Mouse (Mus musculus): Measurements from ENCODE around the gene Slc36a4. TPM values are rescaled to one million over a fixed set of nuclear protein-coding genes. Genes with fewer than 3 reads are reported as not detected.

The Slc36a4 gene
- polyA plus RNA-seq (2011; ENCODE audit: insufficient read depth, insufficient read length, low read depth, missing spikeins) = 2.4 and 3.2 TPM in 2 replicates

GRCm38 (mm10) chr9:15709599-15710381, at the start of gene Slc36a4:
Slc36a4 (plus strand) TSS chr9:15709738.
- Histone ChIP-seq H3K4me3 (ENCODE audit: low read depth, low read length) (peak within 1 kb of the TSS; percentile 82), H3K4me1 (ENCODE audit: control insufficient read depth, insufficient read depth, low read length) (no peaks in the 10 kb centered on the region), H3K27me3 (ENCODE audit: control insufficient read depth, insufficient read depth, low read length, poor library complexity, severe bottlenecking) (0 out of 2 replicates have a peak, but pooled peaks cover 2% of the 10 kb centered on the region), H3K27ac (ENCODE audit: insufficient read depth, low read length) (no peak within 1 kb of the TSS), H3K9me3 (replicated peaks; ENCODE audit: control insufficient read depth, insufficient read depth, low read length, poor library complexity, severe bottlenecking) (no peaks in the 10 kb centered on the region), H3K9ac (ENCODE audit: low read depth, poor library complexity, severe bottlenecking) (peak within 1 kb of the TSS; percentile 62), H3K36me3 (ENCODE audit: control insufficient read depth, insufficient read depth, low read length, poor library complexity, severe bottlenecking) (no peaks in the 10 kb centered on the region)
- TF ChIP-seq EP300 (IDR thresholded peaks at IDR 0.05; ENCODE audit: insufficient read depth, low read depth, low read length) (no peak), CTCF (IDR thresholded peaks at IDR 0.05; ENCODE audit: low read depth, low read length) (no peak)

- no peaks in the 10 kb centered on the region for H3K9me3 ChIP-seq (replicated peaks; ENCODE audit: control insufficient read depth, insufficient read depth, low read length, poor library complexity, severe bottlenecking)
- H3K4me1 ChIP-seq (ENCODE audit: control insufficient read depth, insufficient read depth, low read length) = no peaks in the 10 kb centered on the region
- H3K27me3 ChIP-seq (ENCODE audit: control insufficient read depth, insufficient read depth, low read length, poor library complexity, severe bottlenecking) = no peaks in the 10 kb centered on the region; the same call in 1 of the 2 replicates
- no peaks in the 10 kb centered on the region for H3K36me3 ChIP-seq (ENCODE audit: control insufficient read depth, insufficient read depth, low read length, poor library complexity, severe bottlenecking)
- no peak overlapping the region for H3K9ac ChIP-seq (ENCODE audit: low read depth, poor library complexity, severe bottlenecking)
- no peak overlapping the region for H3K4me3 ChIP-seq (ENCODE audit: low read depth, low read length)
- H3K27ac ChIP-seq (ENCODE audit: insufficient read depth, low read length) = no peak overlapping the region
- no peak for TF ChIP-seq EP300 (IDR thresholded peaks at IDR 0.05; ENCODE audit: insufficient read depth, low read depth, low read length)
- no peak for TF ChIP-seq POLR2A (IDR thresholded peaks at IDR 0.05; ENCODE audit: insufficient read depth, low read length)
- no peak for TF ChIP-seq CTCF (IDR thresholded peaks at IDR 0.05; ENCODE audit: low read depth, low read length)
These were observed 44.9 kb upstream of the Slc36a4 start for GRCm38 (mm10) chr9:15664606-15665005.

- no peak overlapping the region for H3K9ac ChIP-seq (ENCODE audit: low read depth, poor library complexity, severe bottlenecking)
- H3K27ac ChIP-seq (ENCODE audit: insufficient read depth, low read length) = no peak overlapping the region
- no peaks in the 10 kb centered on the region for H3K4me1 ChIP-seq (ENCODE audit: control insufficient read depth, insufficient read depth, low read length)
- H3K4me3 ChIP-seq (ENCODE audit: low read depth, low read length) = no peak overlapping the region
- TF ChIP-seq EP300 (IDR thresholded peaks at IDR 0.05; ENCODE audit: insufficient read depth, low read depth, low read length) = no peak
- TF ChIP-seq POLR2A (IDR thresholded peaks at IDR 0.05; ENCODE audit: insufficient read depth, low read length) = no peak
- TF ChIP-seq CTCF (IDR thresholded peaks at IDR 0.05; ENCODE audit: low read depth, low read length) = no peak
- no peaks in the 10 kb centered on the region for H3K9me3 ChIP-seq (replicated peaks; ENCODE audit: control insufficient read depth, insufficient read depth, low read length, poor library complexity, severe bottlenecking)
- H3K27me3 ChIP-seq (ENCODE audit: control insufficient read depth, insufficient read depth, low read length, poor library complexity, severe bottlenecking) = no peaks in the 10 kb centered on the region
- H3K36me3 ChIP-seq (ENCODE audit: control insufficient read depth, insufficient read depth, low read length, poor library complexity, severe bottlenecking) = no peaks in the 10 kb centered on the region
These were observed 40.1 kb upstream of the Slc36a4 start for GRCm38 (mm10) chr9:15669452-15669851.

- H3K4me3 ChIP-seq (ENCODE audit: low read depth, low read length) = no peak overlapping the region
- no peaks in the 10 kb centered on the region for H3K9me3 ChIP-seq (replicated peaks; ENCODE audit: control insufficient read depth, insufficient read depth, low read length, poor library complexity, severe bottlenecking)
- H3K9ac ChIP-seq (ENCODE audit: low read depth, poor library complexity, severe bottlenecking) = no peak overlapping the region
- no peaks in the 10 kb centered on the region for H3K4me1 ChIP-seq (ENCODE audit: control insufficient read depth, insufficient read depth, low read length)
- H3K27ac ChIP-seq (ENCODE audit: insufficient read depth, low read length) = no peak overlapping the region
- TF ChIP-seq EP300 (IDR thresholded peaks at IDR 0.05; ENCODE audit: insufficient read depth, low read depth, low read length) = no peak
- TF ChIP-seq POLR2A (IDR thresholded peaks at IDR 0.05; ENCODE audit: insufficient read depth, low read length) = no peak
- TF ChIP-seq CTCF (IDR thresholded peaks at IDR 0.05; ENCODE audit: low read depth, low read length) = no peak
- no peaks in the 10 kb centered on the region for H3K36me3 ChIP-seq (ENCODE audit: control insufficient read depth, insufficient read depth, low read length, poor library complexity, severe bottlenecking)
- no peaks in the 10 kb centered on the region for H3K27me3 ChIP-seq (ENCODE audit: control insufficient read depth, insufficient read depth, low read length, poor library complexity, severe bottlenecking)
These were observed 39.5 kb upstream of the Slc36a4 start for GRCm38 (mm10) chr9:15670002-15670527.

- Histone ChIP-seq H3K4me3 (ENCODE audit: low read depth, low read length) (no peak overlapping the region), H3K27me3 (ENCODE audit: control insufficient read depth, insufficient read depth, low read length, poor library complexity, severe bottlenecking) (no peaks in the 10 kb centered on the region), H3K36me3 (ENCODE audit: control insufficient read depth, insufficient read depth, low read length, poor library complexity, severe bottlenecking) (no peaks in the 10 kb centered on the region), H3K9ac (ENCODE audit: low read depth, poor library complexity, severe bottlenecking) (no peak overlapping the region), H3K27ac (ENCODE audit: insufficient read depth, low read length) (no peak overlapping the region), H3K9me3 (replicated peaks; ENCODE audit: control insufficient read depth, insufficient read depth, low read length, poor library complexity, severe bottlenecking) (no peaks in the 10 kb centered on the region), H3K4me1 (ENCODE audit: control insufficient read depth, insufficient read depth, low read length) (no peaks in the 10 kb centered on the region)
- TF ChIP-seq CTCF (IDR thresholded peaks at IDR 0.05; ENCODE audit: low read depth, low read length) (no peak), POLR2A (IDR thresholded peaks at IDR 0.05; ENCODE audit: insufficient read depth, low read length) (no peak), EP300 (IDR thresholded peaks at IDR 0.05; ENCODE audit: insufficient read depth, low read depth, low read length) (no peak)
These were observed 37.3 kb upstream of the Slc36a4 start for GRCm38 (mm10) chr9:15672251-15672650.

GRCm38 (mm10) chr9:15681855-15682466, 27.6 kb upstream of the Slc36a4 start:
- no peak overlapping the region for H3K27ac ChIP-seq (ENCODE audit: insufficient read depth, low read length)
- H3K4me1 ChIP-seq (ENCODE audit: control insufficient read depth, insufficient read depth, low read length) = no peaks in the 10 kb centered on the region
- H3K9ac ChIP-seq (ENCODE audit: low read depth, poor library complexity, severe bottlenecking) = no peak overlapping the region
- TF ChIP-seq CTCF (IDR thresholded peaks at IDR 0.05; ENCODE audit: low read depth, low read length) = peak; percentile 75
- TF ChIP-seq EP300 (IDR thresholded peaks at IDR 0.05; ENCODE audit: insufficient read depth, low read depth, low read length) = no peak
- no peak for TF ChIP-seq POLR2A (IDR thresholded peaks at IDR 0.05; ENCODE audit: insufficient read depth, low read length)
- no peaks in the 10 kb centered on the region for H3K36me3 ChIP-seq (ENCODE audit: control insufficient read depth, insufficient read depth, low read length, poor library complexity, severe bottlenecking)
- no peaks in the 10 kb centered on the region for H3K27me3 ChIP-seq (ENCODE audit: control insufficient read depth, insufficient read depth, low read length, poor library complexity, severe bottlenecking)
- no peaks in the 10 kb centered on the region for H3K9me3 ChIP-seq (replicated peaks; ENCODE audit: control insufficient read depth, insufficient read depth, low read length, poor library complexity, severe bottlenecking)
- H3K4me3 ChIP-seq (ENCODE audit: low read depth, low read length) = no peak overlapping the region
